Mouse (Mus musculus) myocyte (in vitro differentiated cells): Measurements from ENCODE around the gene Btbd3. TPM values are rescaled to one million over a fixed set of nuclear protein-coding genes. Genes with fewer than 3 reads are reported as not detected.

Experiments
- H3K27me3 ChIP-seq: one replicate; pipeline ENCODE4 v1.6.1; 2011; ENCODE audit not compliant: control insufficient read depth, insufficient read depth, insufficient read length
- H3K36me3 ChIP-seq: one replicate; pipeline ENCODE4 v1.6.1; 2011; ENCODE audit not compliant: control insufficient read depth, insufficient read depth
- H3K4me2 ChIP-seq: one replicate; pipeline ENCODE4 v1.6.1; 2011; ENCODE audit warnings: low read depth, control low read depth
- H3K4me3 ChIP-seq: one replicate; pipeline ENCODE4 v1.5.1; 2011; ENCODE audit warnings: mild to moderate bottlenecking, control low read depth, moderate library complexity
- H3K79me2 ChIP-seq: one replicate; pipeline ENCODE4 v1.6.1; 2011; ENCODE audit not compliant: control insufficient read depth, insufficient read depth
- H3ac ChIP-seq: one replicate; pipeline ENCODE4 v1.6.1; 2011; ENCODE audit not compliant: control insufficient read depth, insufficient read length
- CEBPB ChIP-seq: IDR thresholded peaks from 2 replicates; pipeline ENCODE4 v1.6.1; 2011; ENCODE audit warnings: mild to moderate bottlenecking, moderate library complexity; ENCODE audit not compliant: poor library complexity, insufficient read depth, severe bottlenecking
- E2F4 ChIP-seq: IDR thresholded peaks from one replicate; pipeline ENCODE4 v1.6.1; 2011; ENCODE audit warnings: mild to moderate bottlenecking, control low read depth, moderate library complexity; ENCODE audit not compliant: insufficient read depth
- MAX ChIP-seq: IDR thresholded peaks from one replicate; pipeline ENCODE4 v1.6.1; 2011; ENCODE audit warnings: low read depth, mild to moderate bottlenecking, control low read depth
- MYOD1 ChIP-seq, 3 experiments: IDR thresholded peaks; one replicate each; pipeline ENCODE4 v1.6.1; 2011; ENCODE audit warnings: control low read depth in 2 of 3, low read depth in 2 of 3, mild to moderate bottlenecking in 2 of 3, moderate library complexity in 1 of 3; ENCODE audit not compliant: insufficient read length in 2 of 3, control insufficient read depth in 1 of 3
- MYOG ChIP-seq, 3 experiments: IDR thresholded peaks; one replicate each; pipeline ENCODE4 v1.6.1; 2011; ENCODE audit warnings: control low read depth in 2 of 3, low read depth in 2 of 3, mild to moderate bottlenecking in 2 of 3; ENCODE audit not compliant: insufficient read length in 2 of 3, control insufficient read depth in 1 of 3, insufficient read depth in 1 of 3
- POLR2A ChIP-seq: IDR thresholded peaks from one replicate; pipeline ENCODE4 v1.6.1; 2011; ENCODE audit warnings: low read depth, mild to moderate bottlenecking, control low read depth, moderate library complexity; ENCODE audit not compliant: insufficient read length
- POLR2AphosphoS2 ChIP-seq: IDR thresholded peaks from one replicate; pipeline ENCODE4 v1.6.1; 2011; ENCODE audit warnings: low read depth, control low read depth; ENCODE audit not compliant: insufficient read length
- REST ChIP-seq: IDR thresholded peaks from one replicate; pipeline ENCODE4 v1.6.1; 2011; ENCODE audit warnings: mild to moderate bottlenecking, control low read depth, moderate library complexity; ENCODE audit not compliant: insufficient read depth, insufficient read length
- SRF ChIP-seq: IDR thresholded peaks from one replicate; pipeline ENCODE4 v1.6.1; 2011; ENCODE audit warnings: low read depth; ENCODE audit not compliant: control insufficient read depth, insufficient read length
- TCF12 ChIP-seq: IDR thresholded peaks from one replicate; pipeline ENCODE4 v1.6.1; 2011; ENCODE audit warnings: mild to moderate bottlenecking, control low read depth; ENCODE audit not compliant: poor library complexity, insufficient read depth, severe bottlenecking
- TCF3 ChIP-seq: IDR thresholded peaks from one replicate; pipeline ENCODE4 v1.6.1; 2011; ENCODE audit warnings: low read depth, control low read depth; ENCODE audit not compliant: insufficient read length
- USF1 ChIP-seq: IDR thresholded peaks from one replicate; pipeline ENCODE4 v1.6.1; 2011; ENCODE audit warnings: low read depth, mild to moderate bottlenecking, control low read depth, moderate library complexity
- polyA plus RNA-seq: library from polyadenylated mRNA; unstranded; fragments of >200 nt; fragmentation: generic; extraction: Trizol; gene quantifications from one replicate; pipeline ENCODE4 v1.2.1, GENCODE M21; 2012; ENCODE audit warnings: missing spikeins

The Btbd3 gene
- polyA plus RNA-seq, 1 experiment = 2.9 TPM

DNA sequence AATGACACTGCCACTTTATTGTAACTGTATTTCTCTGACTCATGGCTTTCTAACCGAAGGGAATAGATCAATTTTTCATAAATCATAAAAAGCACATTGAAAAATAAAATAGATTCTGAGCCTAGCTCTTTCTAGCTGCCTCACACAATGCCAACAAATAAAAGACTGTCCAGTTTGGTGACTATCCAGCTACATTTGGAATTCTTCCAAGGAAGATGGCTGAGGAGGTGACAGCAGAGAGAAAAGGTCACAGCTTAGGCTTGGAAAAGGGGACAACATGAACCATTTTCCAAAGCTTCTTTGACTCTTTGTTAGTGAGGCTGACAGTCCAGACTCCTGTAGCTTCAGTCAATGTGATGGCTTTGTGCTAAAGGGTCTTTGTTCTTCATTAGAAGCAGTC is 132.2 kb downstream of the Btbd3 start:
- no peaks in the 10 kb centered on the region for H3K36me3 ChIP-seq

GRCm38 (mm10) chr2:138403046-138403445 is 146.7 kb downstream of the Btbd3 start:
- Histone ChIP-seq H3K4me2 (no peak overlapping the region), H3K36me3 (no peaks in the 10 kb centered on the region), H3K27me3 (no peaks in the 10 kb centered on the region), H3K79me2 (no peaks in the 10 kb centered on the region), H3K4me3 (no peak overlapping the region), H3ac (no peak overlapping the region)
- TF ChIP-seq MAX = no peak
- no peak for TF ChIP-seq REST
- TF ChIP-seq POLR2AphosphoS2 = no peak
- no peak for TF ChIP-seq TCF12
- TF ChIP-seq MYOG (IDR thresholded peaks at IDR 0.05; ENCODE audit: control insufficient read depth in 1 of 3, insufficient read depth in 1 of 3, insufficient read length in 2 of 3, low read depth in 2 of 3) = no peak

More for the DNA sequence above, 132.2 kb downstream of the Btbd3 start:
- no peak overlapping the region for H3K4me3 ChIP-seq
- no peak overlapping the region for H3K4me2 ChIP-seq
- H3K79me2 ChIP-seq = no peaks in the 10 kb centered on the region
- H3ac ChIP-seq = no peak overlapping the region
- TF ChIP-seq TCF3 = no peak
- no peak for TF ChIP-seq MYOD1 (IDR thresholded peaks at IDR 0.05; ENCODE audit: control insufficient read depth in 1 of 3, insufficient read length in 2 of 3, low read depth in 2 of 3)
- no peak for TF ChIP-seq TCF12
- TF ChIP-seq CEBPB = no peak
- no peak for TF ChIP-seq MAX
- TF ChIP-seq POLR2AphosphoS2 = no peak
- no peak for TF ChIP-seq USF1
- TF ChIP-seq MYOG (IDR thresholded peaks at IDR 0.05; ENCODE audit: control insufficient read depth in 1 of 3, insufficient read depth in 1 of 3, insufficient read length in 2 of 3, low read depth in 2 of 3) = no peak
- no peak for TF ChIP-seq POLR2A
- H3K27me3 ChIP-seq = no peaks in the 10 kb centered on the region

DNA sequence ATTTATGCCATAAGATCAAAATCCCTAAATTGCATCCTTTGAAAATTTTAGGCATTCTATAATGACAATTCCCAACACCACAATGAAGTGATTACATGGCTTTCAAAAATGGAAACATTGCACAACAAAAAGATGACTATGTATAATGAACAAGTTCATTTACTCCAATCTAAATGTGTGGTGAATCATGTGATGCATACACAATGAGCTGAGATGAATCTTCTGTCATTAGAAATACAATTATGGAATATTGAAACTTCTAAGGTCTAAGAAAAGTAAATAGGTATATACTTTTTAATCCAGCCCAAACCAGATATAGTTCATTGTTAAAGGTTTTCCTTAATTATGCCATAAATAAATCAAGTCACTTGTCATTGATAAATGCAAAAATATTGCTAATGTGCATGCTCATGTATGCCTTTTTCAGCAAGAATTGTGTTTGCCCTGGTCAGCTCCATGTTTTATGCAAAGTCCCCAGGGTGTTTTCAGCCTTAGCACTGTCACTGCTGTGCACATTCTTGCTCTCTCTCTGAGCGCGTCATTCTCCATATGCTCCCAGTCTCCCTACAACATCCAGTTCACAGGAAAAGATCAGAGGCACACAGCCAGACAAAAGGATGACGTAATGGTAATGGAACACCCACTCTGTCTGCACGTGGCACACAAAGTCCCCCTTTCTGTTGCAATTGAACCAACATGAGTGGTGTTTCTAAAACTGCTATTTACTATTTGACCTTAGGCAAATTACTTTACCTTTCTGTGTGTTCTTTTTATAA is 149.6 kb downstream of the Btbd3 start:
- no peak for TF ChIP-seq USF1
- no peak for TF ChIP-seq CEBPB
- TF ChIP-seq POLR2AphosphoS2 = no peak
- TF ChIP-seq E2F4 = no peak
- no peak for TF ChIP-seq MAX
- no peak for TF ChIP-seq TCF3
- no peak for TF ChIP-seq MYOG (IDR thresholded peaks at IDR 0.05; ENCODE audit: control insufficient read depth in 1 of 3, insufficient read depth in 1 of 3, insufficient read length in 2 of 3, low read depth in 2 of 3)
- no peak for TF ChIP-seq SRF
- no peak for TF ChIP-seq MYOD1 (IDR thresholded peaks at IDR 0.05; ENCODE audit: control insufficient read depth in 1 of 3, insufficient read length in 2 of 3, low read depth in 2 of 3)
- TF ChIP-seq REST = no peak
- no peak for TF ChIP-seq POLR2A
- Histone ChIP-seq H3K4me2 (no peak overlapping the region), H3K4me3 (no peak overlapping the region), H3K36me3 (no peaks in the 10 kb centered on the region), H3ac (no peak overlapping the region), H3K79me2 (no peaks in the 10 kb centered on the region), H3K27me3 (no peaks in the 10 kb centered on the region)

GRCm38 (mm10) chr2:138406703-138407102 is 150.3 kb downstream of the Btbd3 start:
- H3K36me3 ChIP-seq = no peaks in the 10 kb centered on the region
- H3K79me2 ChIP-seq = no peaks in the 10 kb centered on the region
- no peak overlapping the region for H3K4me2 ChIP-seq
- H3K27me3 ChIP-seq = no peaks in the 10 kb centered on the region
- no peak overlapping the region for H3K4me3 ChIP-seq
- TF ChIP-seq CEBPB = no peak
- no peak for TF ChIP-seq TCF3
- TF ChIP-seq E2F4 = no peak
- no peak for TF ChIP-seq TCF12
- TF ChIP-seq SRF = no peak
- no peak for TF ChIP-seq MAX
- no peak for TF ChIP-seq POLR2A
- no peak for TF ChIP-seq MYOG (IDR thresholded peaks at IDR 0.05; ENCODE audit: control insufficient read depth in 1 of 3, insufficient read depth in 1 of 3, insufficient read length in 2 of 3, low read depth in 2 of 3)
- no peak for TF ChIP-seq USF1
- no peak for TF ChIP-seq POLR2AphosphoS2
- no peak for TF ChIP-seq REST
- TF ChIP-seq MYOD1 (IDR thresholded peaks at IDR 0.05; ENCODE audit: control insufficient read depth in 1 of 3, insufficient read length in 2 of 3, low read depth in 2 of 3) = no peak
- no peak overlapping the region for H3ac ChIP-seq

DNA sequence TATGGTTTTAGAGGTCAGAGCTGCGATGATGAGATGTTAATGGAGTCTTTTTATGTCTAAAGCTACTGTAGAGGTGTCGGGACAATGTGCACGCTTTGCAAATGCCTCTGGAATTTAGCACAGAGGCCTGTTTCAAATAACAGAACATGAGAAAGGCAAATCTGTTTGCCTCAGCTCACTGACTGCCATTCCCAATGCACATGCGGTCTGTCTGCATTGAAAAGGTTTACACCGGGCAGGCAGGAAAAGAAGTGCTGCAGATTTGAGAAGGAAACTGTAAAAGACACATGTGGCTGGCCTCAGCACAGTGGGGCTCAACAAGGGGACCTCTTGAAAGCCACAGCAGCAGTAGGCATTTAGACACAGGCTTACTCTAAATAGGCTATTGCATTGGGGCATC is 156.2 kb downstream of the Btbd3 start:
- Histone ChIP-seq H3K36me3 (no peaks in the 10 kb centered on the region), H3K27me3 (no peaks in the 10 kb centered on the region), H3K79me2 (no peaks in the 10 kb centered on the region), H3K4me3 (no peak overlapping the region), H3K4me2 (no peak overlapping the region), H3ac (no peak overlapping the region)
- TF ChIP-seq MYOG (IDR thresholded peaks at IDR 0.05; ENCODE audit: control insufficient read depth in 1 of 3, insufficient read depth in 1 of 3, insufficient read length in 2 of 3, low read depth in 2 of 3) (no peak), MAX (no peak), POLR2A (no peak), TCF3 (no peak), MYOD1 (IDR thresholded peaks at IDR 0.05; ENCODE audit: control insufficient read depth in 1 of 3, insufficient read length in 2 of 3, low read depth in 2 of 3) (no peak), E2F4 (no peak), POLR2AphosphoS2 (no peak), TCF12 (no peak), REST (no peak), USF1 (no peak), SRF (no peak), CEBPB (no peak)
